Mouse (Mus musculus): ENCODE results near the gene Ap4m1. TPM values are rescaled to one million over a fixed set of nuclear protein-coding genes. Genes with fewer than 3 reads are reported as not detected.
A peak's percentile ranks its signal among the peaks of the same experiment; 100 is the strongest.

Ap4m1 gene
- polyA plus RNA-seq, 2 experiments, result 3.9 to 10.8 TPM

- WGBS (ENCODE audit: insufficient replicate concordance), result 8% methylated on average over 2 of the region's 2 CpGs
- Histone ChIP-seq H3K4me3 (ENCODE audit: insufficient read depth in 1 of 2, low read depth in 2 of 2, low read length in 2 of 2) (no peak overlapping the region), H3K4me1 (replicated peaks; ENCODE audit: control insufficient read depth in 2 of 2, insufficient read depth in 2 of 2, low read length in 1 of 2) (peaks cover 0 to 3% of the 10 kb centered on the region in 2 experiments; a peak in 1 of 4 replicates), H3K4me2 (ENCODE audit: low read depth) (no peak overlapping the region), H3K9me3 (ENCODE audit: control insufficient read depth, low read length) (no peaks in the 10 kb centered on the region), H3K27me3 (ENCODE audit: control insufficient read depth, insufficient read depth, low read length) (no peaks in the 10 kb centered on the region), H3K36me3 (replicated peaks; ENCODE audit: control insufficient read depth, insufficient read depth, low read depth) (no peaks in the 10 kb centered on the region), H3K9ac (replicated peaks) (no peak overlapping the region), H3K27ac (no peak overlapping the region)
- TF ChIP-seq EP300 (IDR thresholded peaks at IDR 0.05; ENCODE audit: low read depth) (0 out of 2 replicates have a peak, but pooled peaks have one; percentile 10), CTCF (IDR thresholded peaks at IDR 0.05; ENCODE audit: low read depth) (no peak)
- no peak for ATAC-seq (ENCODE audit: insufficient read depth)
- peak in 1 of 3 experiments; percentile 16 for DNase-seq (ENCODE audit: low read depth in 3 of 3, low spot score in 3 of 3)
These were observed 55.6 kb downstream of the Ap4m1 start for GRCm38 (mm10) chr5:138227367-138227766.

GRCm38 (mm10) chr5:138228026-138228425 is 56.2 kb downstream of the Ap4m1 start:
- peak; percentile 66 for TF ChIP-seq CTCF (IDR thresholded peaks at IDR 0.05; ENCODE audit: low read depth)
- no peak for TF ChIP-seq EP300 (IDR thresholded peaks at IDR 0.05; ENCODE audit: low read depth)
- H3K4me1 ChIP-seq (replicated peaks; ENCODE audit: control insufficient read depth in 2 of 2, insufficient read depth in 2 of 2, low read length in 1 of 2), result peaks cover 0 to 3% of the 10 kb centered on the region in 2 experiments; a peak in 1 of 4 replicates
- no peak overlapping the region for H3K9ac ChIP-seq (replicated peaks)
- 17% methylated on average over 3 of the region's 3 CpGs for WGBS (ENCODE audit: insufficient replicate concordance)
- no peak overlapping the region for H3K4me2 ChIP-seq (ENCODE audit: low read depth)
- no peak overlapping the region for H3K4me3 ChIP-seq (ENCODE audit: insufficient read depth in 1 of 2, low read depth in 2 of 2, low read length in 2 of 2)
- H3K36me3 ChIP-seq (replicated peaks; ENCODE audit: control insufficient read depth, insufficient read depth, low read depth), result no peaks in the 10 kb centered on the region
- ATAC-seq (ENCODE audit: insufficient read depth), result no peak
- H3K27ac ChIP-seq, result no peak overlapping the region
- H3K9me3 ChIP-seq (ENCODE audit: control insufficient read depth, low read length), result no peaks in the 10 kb centered on the region
- DNase-seq (ENCODE audit: low read depth in 3 of 3, low spot score in 3 of 3), result no peak
- no peaks in the 10 kb centered on the region for H3K27me3 ChIP-seq (ENCODE audit: control insufficient read depth, insufficient read depth, low read length)

- 73% methylated on average over 3 of the region's 3 CpGs for WGBS (ENCODE audit: insufficient replicate concordance)
- Histone ChIP-seq H3K27ac (no peak overlapping the region), H3K27me3 (ENCODE audit: control insufficient read depth, insufficient read depth, low read length) (no peaks in the 10 kb centered on the region), H3K4me3 (ENCODE audit: insufficient read depth in 1 of 2, low read depth in 2 of 2, low read length in 2 of 2) (no peak overlapping the region), H3K9ac (replicated peaks) (no peak overlapping the region), H3K9me3 (ENCODE audit: control insufficient read depth, low read length) (no peaks in the 10 kb centered on the region), H3K4me1 (replicated peaks; ENCODE audit: control insufficient read depth in 2 of 2, insufficient read depth in 2 of 2, low read length in 1 of 2) (peaks cover 0 to 3% of the 10 kb centered on the region in 2 experiments; a peak in 1 of 4 replicates), H3K36me3 (replicated peaks; ENCODE audit: control insufficient read depth, insufficient read depth, low read depth) (no peaks in the 10 kb centered on the region), H3K4me2 (ENCODE audit: low read depth) (no peak overlapping the region)
- TF ChIP-seq CTCF (IDR thresholded peaks at IDR 0.05; ENCODE audit: low read depth) (no peak), EP300 (IDR thresholded peaks at IDR 0.05; ENCODE audit: low read depth) (no peak)
- DNase-seq (ENCODE audit: low read depth in 3 of 3, low spot score in 3 of 3), result no peak
- ATAC-seq (ENCODE audit: insufficient read depth), result no peak
These were observed 57.7 kb downstream of the Ap4m1 start for GRCm38 (mm10) chr5:138229511-138229910.

MicroRNA genes within 50 kb of the gene (microRNA counts, 519-probe panel; counts per million panel counts)
- 7,997 counts per million, percentile 81 among the panel's probes with 10 or more counts for microRNA mmu-miR-106b
- 8,710 counts per million, percentile 91 among the panel's probes with 10 or more counts for microRNA mmu-miR-25
- microRNA mmu-miR-93, result 8,038 counts per million, percentile 83 among the panel's probes with 10 or more counts

Small RNA genes within 50 kb of the gene (microRNA-seq; reads per million reads assigned to microRNA genes)
- 13,688 reads per million, percentile 94 among the genes with 10 or more reads in this experiment for gene Mir106b
- gene Mir25, result 2,342 reads per million, percentile 81 among the genes with 10 or more reads in this experiment
- gene Mir93, result 18,123 reads per million, percentile 95 among the genes with 10 or more reads in this experiment

Other genes with a start within 250 kb of the Ap4m1 start
- gene Gjc3, start 208.9 kb upstream of the Ap4m1 start, polyA plus RNA-seq (2012; rRNA removed), result 0.01 TPM in 1 of 2 replicates, not detected in the other
- not detected in 2 replicates for gene Gjc3, start 208.9 kb upstream of the Ap4m1 start, polyA plus RNA-seq (2014; fragmentation: Nextera tagmentation; extraction: Ambion mirVana)
- gene Azgp1, start 190.5 kb upstream of the Ap4m1 start, polyA plus RNA-seq (2012; rRNA removed), result 2.7 TPM in 2 replicates
- 3.3 and 4.7 TPM in 2 replicates for gene Azgp1, start 190.5 kb upstream of the Ap4m1 start, polyA plus RNA-seq (2014; fragmentation: Nextera tagmentation; extraction: Ambion mirVana)
- not detected in 2 replicates for gene Smok3a, start 150.7 kb upstream of the Ap4m1 start, polyA plus RNA-seq (2012; rRNA removed)
- not detected in 2 replicates for gene Smok3a, start 150.7 kb upstream of the Ap4m1 start, polyA plus RNA-seq (2014; fragmentation: Nextera tagmentation; extraction: Ambion mirVana)
- not detected in 2 replicates for gene Smok3b, start 150.6 kb upstream of the Ap4m1 start, polyA plus RNA-seq (2012; rRNA removed)
- not detected in 2 replicates for gene Smok3b, start 150.6 kb upstream of the Ap4m1 start, polyA plus RNA-seq (2014; fragmentation: Nextera tagmentation; extraction: Ambion mirVana)
- gene Smok3c, start 118.8 kb upstream of the Ap4m1 start, polyA plus RNA-seq (2012; rRNA removed), result not detected in 2 replicates
- gene Smok3c, start 118.8 kb upstream of the Ap4m1 start, polyA plus RNA-seq (2014; fragmentation: Nextera tagmentation; extraction: Ambion mirVana), result not detected in 2 replicates
- 1.5 and 2.2 TPM in 2 replicates for gene Zkscan1, start 86.9 kb upstream of the Ap4m1 start, polyA plus RNA-seq (2012; rRNA removed)
- gene Zkscan1, start 86.9 kb upstream of the Ap4m1 start, polyA plus RNA-seq (2014; fragmentation: Nextera tagmentation; extraction: Ambion mirVana), result 4.7 and 4.9 TPM in 2 replicates
- 5.3 and 7.7 TPM in 2 replicates for gene Zscan21, start 55.1 kb upstream of the Ap4m1 start, polyA plus RNA-seq (2012; rRNA removed)
- gene Zscan21, start 55.1 kb upstream of the Ap4m1 start, polyA plus RNA-seq (2014; fragmentation: Nextera tagmentation; extraction: Ambion mirVana), result 13.3 and 13.9 TPM in 2 replicates
- gene Zfp113, start 16.3 kb upstream of the Ap4m1 start, polyA plus RNA-seq (2012; rRNA removed), result 0.81 and 1.4 TPM in 2 replicates
- gene Zfp113, start 16.3 kb upstream of the Ap4m1 start, polyA plus RNA-seq (2014; fragmentation: Nextera tagmentation; extraction: Ambion mirVana), result 2.6 and 2.7 TPM in 2 replicates
- gene Cops6, start 10.9 kb upstream of the Ap4m1 start, polyA plus RNA-seq (2012; rRNA removed), result 57.7 and 62.4 TPM in 2 replicates
- 123 and 128 TPM in 2 replicates for gene Cops6, start 10.9 kb upstream of the Ap4m1 start, polyA plus RNA-seq (2014; fragmentation: Nextera tagmentation; extraction: Ambion mirVana)
- gene Mcm7, start 420 bp downstream of the Ap4m1 start, polyA plus RNA-seq (2012; rRNA removed), result 96.1 and 116 TPM in 2 replicates
- 182 and 200 TPM in 2 replicates for gene Mcm7, start 420 bp downstream of the Ap4m1 start, polyA plus RNA-seq (2014; fragmentation: Nextera tagmentation; extraction: Ambion mirVana)
- 32.8 and 34.7 TPM in 2 replicates for gene Taf6, start 15.4 kb downstream of the Ap4m1 start, polyA plus RNA-seq (2012; rRNA removed)
- gene Taf6, start 15.4 kb downstream of the Ap4m1 start, polyA plus RNA-seq (2014; fragmentation: Nextera tagmentation; extraction: Ambion mirVana), result 33.2 and 37.9 TPM in 2 replicates
- 6.3 and 9.5 TPM in 2 replicates for gene Cnpy4, start 15.5 kb downstream of the Ap4m1 start, polyA plus RNA-seq (2012; rRNA removed)
- gene Cnpy4, start 15.5 kb downstream of the Ap4m1 start, polyA plus RNA-seq (2014; fragmentation: Nextera tagmentation; extraction: Ambion mirVana), result 12.6 and 12.8 TPM in 2 replicates
- gene Mblac1, start 22.3 kb downstream of the Ap4m1 start, polyA plus RNA-seq (2012; rRNA removed), result 1.8 and 2.2 TPM in 2 replicates
- gene Mblac1, start 22.3 kb downstream of the Ap4m1 start, polyA plus RNA-seq (2014; fragmentation: Nextera tagmentation; extraction: Ambion mirVana), result 2.2 and 2.9 TPM in 2 replicates
- 0.09 and 0.10 TPM in 2 replicates for gene Nxpe5, start 53.9 kb downstream of the Ap4m1 start, polyA plus RNA-seq (2012; rRNA removed)
- 0.09 and 0.23 TPM in 2 replicates for gene Nxpe5, start 53.9 kb downstream of the Ap4m1 start, polyA plus RNA-seq (2014; fragmentation: Nextera tagmentation; extraction: Ambion mirVana)
- 26.2 and 36.3 TPM in 2 replicates for gene Lamtor4, start 83.5 kb downstream of the Ap4m1 start, polyA plus RNA-seq (2012; rRNA removed)
- 35.5 and 35.6 TPM in 2 replicates for gene Lamtor4, start 83.5 kb downstream of the Ap4m1 start, polyA plus RNA-seq (2014; fragmentation: Nextera tagmentation; extraction: Ambion mirVana)
- gene BC037034, start 92.0 kb downstream of the Ap4m1 start, polyA plus RNA-seq (2012; rRNA removed), result 22.4 and 27.6 TPM in 2 replicates
- gene BC037034, start 92.0 kb downstream of the Ap4m1 start, polyA plus RNA-seq (2014; fragmentation: Nextera tagmentation; extraction: Ambion mirVana), result 1.9 and 2.5 TPM in 2 replicates
- 0.01 TPM in 1 of 2 replicates, not detected in the other for gene Gal3st4, start 100.8 kb downstream of the Ap4m1 start, polyA plus RNA-seq (2012; rRNA removed)
- 0.14 and 0.18 TPM in 2 replicates for gene Gal3st4, start 100.8 kb downstream of the Ap4m1 start, polyA plus RNA-seq (2014; fragmentation: Nextera tagmentation; extraction: Ambion mirVana)
- gene Gm43720, start 108.0 kb downstream of the Ap4m1 start, polyA plus RNA-seq (2012; rRNA removed), result not detected in 2 replicates
- 0.01 and 0.04 TPM in 2 replicates for gene Gm43720, start 108.0 kb downstream of the Ap4m1 start, polyA plus RNA-seq (2014; fragmentation: Nextera tagmentation; extraction: Ambion mirVana)
- 1.7 and 2.5 TPM in 2 replicates for gene Gpc2, start 108.0 kb downstream of the Ap4m1 start, polyA plus RNA-seq (2012; rRNA removed)
- gene Gpc2, start 108.0 kb downstream of the Ap4m1 start, polyA plus RNA-seq (2014; fragmentation: Nextera tagmentation; extraction: Ambion mirVana), result not detected in 2 replicates
- gene Stag3, start 108.2 kb downstream of the Ap4m1 start, polyA plus RNA-seq (2012; rRNA removed), result 2.7 and 3.1 TPM in 2 replicates
- gene Stag3, start 108.2 kb downstream of the Ap4m1 start, polyA plus RNA-seq (2014; fragmentation: Nextera tagmentation; extraction: Ambion mirVana), result 1.8 and 1.9 TPM in 2 replicates
- 0.33 and 0.49 TPM in 2 replicates for gene Pvrig, start 170.0 kb downstream of the Ap4m1 start, polyA plus RNA-seq (2012; rRNA removed)
- 0.34 and 0.36 TPM in 2 replicates for gene Pvrig, start 170.0 kb downstream of the Ap4m1 start, polyA plus RNA-seq (2014; fragmentation: Nextera tagmentation; extraction: Ambion mirVana)